Mouse (Mus musculus) adipose tissue, adult 10 weeks (tissue): Measurements from ENCODE around the gene Ttl. TPM values are rescaled to one million over a fixed set of nuclear protein-coding genes. Genes with fewer than 3 reads are reported as not detected.

Experiments
- polyA plus RNA-seq: library from polyadenylated mRNA; stranded (reverse); fragments of 350-450 nt; fragmentation: Illumina TruSeq; extraction: RNeasy Lipid Tissue Mini Kit (QIAGEN cat#74804); gene quantifications from one replicate; pipeline ENCODE4 v1.2.3, GENCODE M21; 2014; ENCODE audit warnings: low read depth, low replicate concordance

The Ttl gene
- 7.2 TPM for polyA plus RNA-seq

DNA sequence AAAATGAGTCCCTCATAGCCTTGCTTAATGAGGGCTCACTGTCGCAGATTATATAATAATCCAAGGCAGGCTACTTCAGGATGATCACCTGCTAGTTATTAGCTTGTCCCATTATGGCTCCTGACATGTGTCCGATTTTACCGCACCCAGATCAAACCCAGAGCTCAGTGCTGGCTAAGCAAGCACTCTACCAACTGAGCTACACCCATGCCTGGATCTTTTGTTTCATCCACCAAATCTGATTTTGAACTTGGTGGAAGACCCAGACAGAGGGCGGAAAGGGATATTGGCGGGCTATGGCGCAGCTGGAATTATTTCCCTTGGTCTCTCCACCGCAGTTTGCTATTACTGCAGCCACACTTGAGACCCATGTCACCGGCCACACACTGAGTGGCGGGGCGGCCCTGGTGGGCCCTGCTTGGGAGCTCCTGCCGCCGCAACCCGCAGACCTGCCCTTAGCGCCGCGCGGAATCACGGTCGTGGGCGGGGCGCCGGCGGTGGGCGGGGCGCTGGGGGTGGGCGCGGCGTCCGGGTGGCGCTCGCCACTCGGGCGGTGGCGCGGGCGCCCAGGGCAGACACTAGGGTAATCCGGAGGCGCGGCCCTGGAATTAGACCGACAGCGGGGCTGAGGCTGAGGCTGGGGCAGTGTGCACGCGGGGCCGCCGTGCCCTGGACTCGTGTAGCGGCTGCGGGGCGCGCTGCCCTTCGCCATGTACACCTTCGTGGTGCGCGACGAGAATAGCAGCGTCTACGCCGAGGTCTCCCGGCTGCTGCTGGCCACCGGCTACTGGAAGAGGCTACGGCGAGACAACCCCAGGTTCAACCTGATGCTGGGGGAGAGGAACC, at the start of gene Ttl:
TSS of gene Ttl (plus strand) at position 506 of the 846 bp plus-strand sequence.

DNA sequence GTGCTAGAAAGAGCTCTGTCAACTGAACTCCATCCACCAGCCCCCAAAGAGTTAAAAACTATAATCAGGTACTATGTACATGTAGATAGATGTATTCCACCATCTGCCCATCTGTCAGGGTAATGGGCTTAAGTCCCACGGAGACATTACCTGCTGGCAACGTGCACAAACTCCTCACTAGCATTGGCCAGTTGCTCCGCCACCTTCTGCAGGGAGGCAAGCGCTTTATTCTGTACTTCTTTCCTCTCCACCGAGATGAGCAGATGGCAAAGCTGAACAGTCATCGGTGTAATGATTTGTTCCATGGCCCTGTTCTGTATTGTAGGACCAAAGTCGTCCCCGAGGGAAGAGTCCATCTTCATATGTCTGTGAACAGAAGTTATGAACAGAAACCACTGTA, 17.9 kb upstream of the Ttl start, which contains the start of gene Vinac1:
TSS of gene Vinac1 (minus strand) at position 362 of the 400 bp plus-strand sequence.

DNA sequence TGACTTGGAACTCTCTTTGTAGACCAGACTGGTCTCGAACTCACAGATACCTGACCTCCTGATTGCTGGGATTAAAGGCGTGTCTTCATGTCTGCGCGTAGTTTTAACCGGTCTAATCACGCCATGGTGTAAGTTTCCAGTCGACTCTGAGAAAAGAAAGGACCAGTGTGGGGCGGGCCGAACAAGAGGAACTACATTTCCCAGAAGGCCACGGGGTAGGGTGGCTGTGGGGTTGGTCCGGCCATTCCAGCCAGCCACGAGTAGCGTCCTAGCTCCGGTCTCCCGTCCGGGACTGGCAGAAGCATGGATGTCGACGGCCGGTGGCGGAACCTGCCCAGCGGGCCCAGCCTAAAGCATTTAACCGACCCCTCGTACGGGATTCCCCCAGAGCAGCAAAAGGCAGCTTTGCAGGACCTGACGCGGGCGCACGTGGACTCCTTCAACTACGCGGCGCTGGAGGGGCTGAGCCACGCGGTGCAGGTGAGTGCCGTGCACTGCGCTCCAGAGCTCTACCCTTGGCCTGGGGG, 35.1 kb downstream of the Ttl start, which contains the start of gene Polr1b:
TSS of gene Polr1b (plus strand) at position 212 of the 527 bp plus-strand sequence.

DNA sequence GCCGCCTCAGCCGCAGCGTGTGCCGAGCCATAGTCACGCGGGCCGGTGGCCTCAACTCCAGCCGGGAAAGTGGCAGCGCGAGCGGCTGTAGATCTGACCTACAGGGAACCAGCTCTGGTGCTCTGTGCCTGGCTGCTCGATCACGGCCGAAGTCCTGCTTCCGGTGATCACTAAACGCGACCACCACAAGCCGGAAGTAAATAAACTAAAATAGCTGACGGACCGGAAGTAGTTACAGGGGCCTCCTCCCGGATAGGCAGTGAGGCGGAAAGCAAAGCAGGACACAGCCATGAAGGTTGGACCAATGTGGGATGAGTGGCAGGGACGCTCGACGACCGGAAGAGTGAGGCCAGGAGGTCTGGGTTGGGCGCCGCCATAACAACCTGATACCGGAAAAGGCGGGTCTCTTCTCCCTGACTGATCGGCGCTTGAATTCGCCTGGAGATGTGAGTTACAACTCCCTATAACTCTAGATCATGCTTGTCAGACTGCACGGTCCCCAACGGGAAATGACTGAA, 63.7 kb downstream of the Ttl start, which contains the start of gene Chchd5:
TSS of gene Chchd5 (plus strand) at position 289 of the 518 bp plus-strand sequence.

Other genes starting within 250 kb of the Ttl start
- gene Tmem87b, start 247.8 kb upstream of the Ttl start, polyA plus RNA-seq: 35.5 TPM
- 2.9 TPM for gene Fbln7, start 203.0 kb upstream of the Ttl start, polyA plus RNA-seq
- 6.1 TPM for gene Zc3h8, start 121.9 kb upstream of the Ttl start, polyA plus RNA-seq
- gene Zc3h6, start 98.5 kb upstream of the Ttl start, polyA plus RNA-seq: 7.8 TPM
- gene Gm10762, start 98.2 kb upstream of the Ttl start, polyA plus RNA-seq: 4.9 TPM
- 0.22 TPM for gene Vinac1, start 17.8 kb upstream of the Ttl start, polyA plus RNA-seq
- gene Polr1b, start 35.1 kb downstream of the Ttl start, polyA plus RNA-seq: 11.9 TPM
- gene Chchd5, start 63.8 kb downstream of the Ttl start, polyA plus RNA-seq: 20.7 TPM
- 22.2 TPM for gene Slc20a1, start 132.8 kb downstream of the Ttl start, polyA plus RNA-seq
- 2.0 TPM for gene Ckap2l, start 231.3 kb downstream of the Ttl start, polyA plus RNA-seq
- gene Il1a, start 244.0 kb downstream of the Ttl start, polyA plus RNA-seq: not detected